Mouse (Mus musculus) bone marrow, adult 2 months (tissue): Measurements from ENCODE around the gene Gtf2h1.

Experiments
- CTCF ChIP-seq: fragments of 200-500 bp; IDR thresholded peaks from 2 replicates; pipeline ENCODE4 v1.5.1; 2011; ENCODE audit warnings: low read length, control low read depth; ENCODE audit not compliant: control insufficient read depth, insufficient read depth
- POLR2A ChIP-seq: fragments of 200-500 bp; IDR thresholded peaks from 2 replicates; pipeline ENCODE4 v1.6.1; 2011; ENCODE audit warnings: low read depth, mild to moderate bottlenecking, control low read depth, low read length, borderline replicate concordance; ENCODE audit not compliant: control insufficient read depth

- peak; percentile 33; the same call in 1 of the 2 replicates for TF ChIP-seq CTCF
- peak; percentile 38; the same call in 1 of the 2 replicates for TF ChIP-seq POLR2A
These were observed 50.8 kb downstream of the Gtf2h1 start for GRCm38 (mm10) chr7:46846486-46847244.
